Mouse (Mus musculus): ENCODE measurements at regions not wholly inside any gene's neighbourhood (a gene's known extent, or its start where the extent isn't known, plus 50 kb on each side); places are given as distances from the start of the nearest gene placed in this dataset.

- TF ChIP-seq POLR2A (IDR thresholded peaks at IDR 0.05; ENCODE audit: insufficient read depth, low read length) (no peak), CTCF (IDR thresholded peaks at IDR 0.05; ENCODE audit: low read depth, low read length) (no peak), EP300 (IDR thresholded peaks at IDR 0.05; ENCODE audit: insufficient read depth, low read depth, low read length) (no peak)
Observed at GRCm38 (mm10) chr16:24156729-24157430, 168.2 kb upstream of the Bcl6 start.

Data from ES-Bruce4 (cell line).